Mouse (Mus musculus) stomach, postnatal 0 days (tissue): ENCODE results near the gene Tmf1.

Source experiments
- CTCF ChIP-seq: IDR thresholded peaks from 2 replicates; pipeline ENCODE4 v1.5.1; 2016; ENCODE audit warnings: antibody characterized with exemption, low read depth, mild to moderate bottlenecking, moderate library complexity
- EP300 ChIP-seq: optimal IDR thresholded peaks from 2 replicates; pipeline ENCODE3; 2016; ENCODE audit warnings: antibody characterized with exemption

- TF ChIP-seq EP300 (no peak), CTCF (no peak)
Measured at GRCm38 (mm10) chr6:97132707-97133303, 46.1 kb downstream of the Tmf1 start.
